Mouse (Mus musculus): Measurements from ENCODE around the gene Arrdc5. TPM values are rescaled to one million over a fixed set of nuclear protein-coding genes. Genes with fewer than 3 reads are reported as not detected.

Gene Arrdc5
- polyA plus RNA-seq, 1 experiment from 2014 or later, result not detected

- H3K4me1 ChIP-seq (ENCODE audit: control insufficient read depth, insufficient read depth, low read length), result peaks cover 11% of the 10 kb centered on the region
Measured at GRCm38 (mm10) chr17:56296201-56296600, 3.9 kb downstream of the Arrdc5 start.

DNA sequence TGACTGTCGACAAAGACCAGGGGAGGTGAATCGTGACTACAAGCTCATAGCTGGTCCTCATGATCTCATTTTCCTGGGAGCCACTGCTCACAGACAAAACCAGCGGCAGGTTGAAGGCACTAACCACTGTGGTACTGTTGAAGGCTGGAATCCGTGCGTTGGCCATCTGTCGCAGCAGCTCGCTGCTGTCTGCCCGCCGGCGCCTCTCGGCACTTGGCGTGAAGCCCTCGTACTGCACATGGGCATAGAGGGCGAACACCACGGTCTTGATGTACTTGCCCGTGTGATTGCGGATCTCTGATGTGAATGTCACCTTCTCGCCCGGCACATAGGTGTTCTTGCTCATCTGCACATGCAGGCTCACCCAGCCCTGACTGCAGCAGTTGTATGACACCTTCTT lies 5.8 kb downstream of the Arrdc5 start:
- Histone ChIP-seq H3K4me3 (ENCODE audit: low read length) (no peak overlapping the region), H3K27me3 (ENCODE audit: control insufficient read depth, insufficient read depth, low read length) (no peaks in the 10 kb centered on the region), H3K4me2 (replicated peaks; ENCODE audit: low read depth, low read length) (no peak overlapping the region), H3K9ac (ENCODE audit: low read depth, low read length) (no peak overlapping the region), H3K27ac (ENCODE audit: low read depth, low read length) (no peak overlapping the region), H3K9me3 (ENCODE audit: control insufficient read depth, low read length) (no peaks in the 10 kb centered on the region), H3K36me3 (ENCODE audit: control insufficient read depth, insufficient read depth, low read length) (no peaks in the 10 kb centered on the region), H3K4me1 (ENCODE audit: control insufficient read depth, insufficient read depth, low read length) (peaks cover 14% of the 10 kb centered on the region)
- no peak for ATAC-seq (ENCODE audit: low FRiP score, low TSS enrichment)
- WGBS, result 92% methylated on average over 19 of the region's 19 CpGs

More at GRCm38 (mm10) chr17:56296201-56296600, 3.9 kb downstream of the Arrdc5 start:
- Histone ChIP-seq H3K27ac (ENCODE audit: low read depth, low read length) (no peak overlapping the region), H3K27me3 (ENCODE audit: control insufficient read depth, insufficient read depth, low read length) (no peaks in the 10 kb centered on the region), H3K4me2 (replicated peaks; ENCODE audit: low read depth, low read length) (no peak overlapping the region), H3K9ac (ENCODE audit: low read depth, low read length) (no peak overlapping the region), H3K9me3 (ENCODE audit: control insufficient read depth, low read length) (no peaks in the 10 kb centered on the region), H3K4me3 (ENCODE audit: low read length) (no peak overlapping the region), H3K36me3 (ENCODE audit: control insufficient read depth, insufficient read depth, low read length) (no peaks in the 10 kb centered on the region)
- WGBS, result 56% methylated on average over 1 of the region's 1 CpGs
- no peak for ATAC-seq (ENCODE audit: low FRiP score, low TSS enrichment)

- no peak for ATAC-seq (ENCODE audit: low FRiP score, low TSS enrichment)
- H3K27ac ChIP-seq (ENCODE audit: low read depth, low read length), result no peak overlapping the region
- 61% methylated on average over 1 of the region's 1 CpGs for WGBS
Measured at GRCm38 (mm10) chr17:56293291-56293690, 6.8 kb downstream of the Arrdc5 start.

DNA sequence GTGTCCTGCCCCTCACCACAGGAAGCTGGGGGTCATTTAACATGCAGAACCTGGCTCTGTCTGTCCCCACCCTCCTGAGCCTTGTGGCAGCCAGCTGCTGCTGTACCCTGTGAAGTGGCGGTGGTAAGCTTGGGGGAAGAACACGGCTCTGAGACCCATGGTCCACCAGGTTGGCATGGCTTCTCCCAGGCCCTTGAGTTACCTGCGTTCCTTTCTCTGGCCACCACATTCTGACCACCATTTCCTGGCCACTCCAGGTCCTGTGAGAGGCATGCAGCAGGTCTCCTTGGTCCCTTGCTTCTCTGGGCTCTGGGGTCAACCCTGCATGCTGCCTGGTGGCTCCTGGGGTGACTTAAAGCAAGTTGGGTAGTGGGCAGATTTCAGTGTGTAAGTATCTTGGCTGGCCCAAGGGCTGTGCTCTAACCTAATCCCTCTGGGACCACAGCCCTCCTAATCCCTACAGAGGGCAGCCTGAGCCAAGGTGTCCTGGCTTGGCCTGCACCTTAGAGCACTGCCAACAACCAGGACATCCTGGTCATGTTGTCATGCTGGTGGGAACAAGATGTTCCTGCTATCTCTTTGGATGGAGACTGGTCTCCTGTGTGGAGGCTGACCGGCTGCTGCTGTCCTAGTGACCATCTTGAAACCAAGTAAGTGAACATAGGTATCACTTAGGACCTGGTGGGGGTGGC lies 7.4 kb downstream of the Arrdc5 start, which contains the start of gene Plin3:
Gene Plin3, minus strand, starts transcription at position 343 of the 692 bp plus-strand sequence.
- ATAC-seq (ENCODE audit: low FRiP score, low TSS enrichment), result no peak
- H3K4me1 ChIP-seq (ENCODE audit: control insufficient read depth, insufficient read depth, low read length), result peaks cover 26% of the 10 kb centered on the region
- no peak within 1 kb of the TSS for H3K4me3 ChIP-seq (ENCODE audit: low read length)
- no peak within 1 kb of the TSS for H3K4me2 ChIP-seq (replicated peaks; ENCODE audit: low read depth, low read length)
- H3K27me3 ChIP-seq (ENCODE audit: control insufficient read depth, insufficient read depth, low read length), result no peaks in the 10 kb centered on the region
- 79% methylated on average over 4 of the region's 4 CpGs for WGBS
- H3K27ac ChIP-seq (ENCODE audit: low read depth, low read length), result peak within 1 kb of the TSS; percentile 91
- no peaks in the 10 kb centered on the region for H3K36me3 ChIP-seq (ENCODE audit: control insufficient read depth, insufficient read depth, low read length)
- H3K9me3 ChIP-seq (ENCODE audit: control insufficient read depth, low read length), result no peaks in the 10 kb centered on the region
- peak within 1 kb of the TSS; percentile 57; the same call in 1 of the 2 replicates for H3K9ac ChIP-seq (ENCODE audit: low read depth, low read length)

More at GRCm38 (mm10) chr17:56293291-56293690, 6.8 kb downstream of the Arrdc5 start:
- H3K4me1 ChIP-seq (ENCODE audit: control insufficient read depth, insufficient read depth, low read length), result peaks cover 21% of the 10 kb centered on the region
- H3K4me3 ChIP-seq (ENCODE audit: low read length), result no peak overlapping the region
- no peaks in the 10 kb centered on the region for H3K36me3 ChIP-seq (ENCODE audit: control insufficient read depth, insufficient read depth, low read length)
- H3K9ac ChIP-seq (ENCODE audit: low read depth, low read length), result no peak overlapping the region
- H3K9me3 ChIP-seq (ENCODE audit: control insufficient read depth, low read length), result no peaks in the 10 kb centered on the region
- H3K4me2 ChIP-seq (replicated peaks; ENCODE audit: low read depth, low read length), result no peak overlapping the region
- no peaks in the 10 kb centered on the region for H3K27me3 ChIP-seq (ENCODE audit: control insufficient read depth, insufficient read depth, low read length)

DNA sequence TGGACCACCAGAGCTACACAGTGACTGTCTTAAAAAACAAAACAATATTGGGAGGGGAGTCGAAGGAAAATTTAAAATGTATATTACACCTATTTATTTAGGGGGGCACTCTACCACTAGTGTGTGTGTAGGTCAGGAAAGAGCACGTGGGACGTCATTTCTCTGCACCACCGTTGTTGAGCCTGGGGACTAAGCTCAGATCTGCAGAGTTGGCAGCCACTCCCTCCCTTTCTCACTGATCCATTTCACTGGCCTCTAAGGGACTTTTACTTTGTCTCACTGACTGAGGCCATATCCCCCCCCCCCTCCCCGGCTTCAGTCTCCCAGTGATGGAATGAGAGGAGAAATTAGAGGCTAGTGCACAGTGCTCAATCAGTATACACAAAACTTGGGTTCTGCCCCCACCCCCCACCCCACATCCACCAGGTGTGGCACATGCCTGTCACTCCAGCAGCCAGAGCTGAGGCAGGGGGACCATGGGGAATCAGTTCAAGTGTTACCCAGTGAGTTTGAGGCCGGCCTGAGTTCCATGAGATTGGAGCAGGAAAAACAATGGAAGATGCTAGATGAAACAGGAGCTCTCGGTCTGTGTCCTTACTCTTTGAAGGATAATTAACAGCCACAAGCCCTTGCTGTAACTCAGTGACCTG lies 8.1 kb downstream of the Arrdc5 start:
- Histone ChIP-seq H3K4me1 (ENCODE audit: control insufficient read depth, insufficient read depth, low read length) (peaks cover 28% of the 10 kb centered on the region), H3K27ac (ENCODE audit: low read depth, low read length) (peak overlapping the region; percentile 91), H3K4me2 (replicated peaks; ENCODE audit: low read depth, low read length) (no peak overlapping the region), H3K9ac (ENCODE audit: low read depth, low read length) (peak overlapping the region; percentile 57; the same call in 1 of the 2 replicates), H3K27me3 (ENCODE audit: control insufficient read depth, insufficient read depth, low read length) (no peaks in the 10 kb centered on the region), H3K36me3 (ENCODE audit: control insufficient read depth, insufficient read depth, low read length) (peaks cover under 1% of the 10 kb centered on the region; the same call in 1 of the 2 replicates), H3K4me3 (ENCODE audit: low read length) (no peak overlapping the region), H3K9me3 (ENCODE audit: control insufficient read depth, low read length) (no peaks in the 10 kb centered on the region)
- WGBS, result 28% methylated on average over 7 of the region's 7 CpGs
- peak; percentile 4; the same call in 1 of the 2 replicates for ATAC-seq (ENCODE audit: low FRiP score, low TSS enrichment)

DNA sequence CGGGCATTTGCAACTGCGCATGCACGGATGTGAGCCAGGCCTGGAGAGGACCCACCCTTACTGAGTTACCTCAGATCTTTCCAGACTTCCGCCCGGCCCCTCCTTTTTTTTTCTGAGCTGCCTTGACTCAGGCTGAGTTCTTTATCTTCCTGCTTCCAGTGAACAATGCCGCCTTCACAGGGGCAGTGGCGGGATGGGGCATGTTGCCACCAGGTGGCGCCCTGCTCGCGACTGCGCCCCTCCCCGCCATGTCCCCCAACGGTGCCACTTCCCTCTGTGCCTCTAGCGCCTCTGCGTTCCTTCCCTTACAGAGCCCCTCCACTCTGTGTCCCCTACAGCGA lies 8.9 kb downstream of the Arrdc5 start:
- Histone ChIP-seq H3K9ac (ENCODE audit: low read depth, low read length) (peak overlapping the region; percentile 57; the same call in 1 of the 2 replicates), H3K9me3 (ENCODE audit: control insufficient read depth, low read length) (no peaks in the 10 kb centered on the region), H3K4me3 (ENCODE audit: low read length) (peak overlapping the region; percentile 16), H3K4me1 (ENCODE audit: control insufficient read depth, insufficient read depth, low read length) (peaks cover 28% of the 10 kb centered on the region), H3K36me3 (ENCODE audit: control insufficient read depth, insufficient read depth, low read length) (peaks cover 8% of the 10 kb centered on the region; the same call in 1 of the 2 replicates), H3K4me2 (replicated peaks; ENCODE audit: low read depth, low read length) (peak overlapping the region; percentile 63), H3K27ac (ENCODE audit: low read depth, low read length) (peak overlapping the region; percentile 91), H3K27me3 (ENCODE audit: control insufficient read depth, insufficient read depth, low read length) (no peaks in the 10 kb centered on the region)
- 1% methylated on average over 16 of the region's 16 CpGs for WGBS
- ATAC-seq (ENCODE audit: low FRiP score, low TSS enrichment), result peak; percentile 83

DNA sequence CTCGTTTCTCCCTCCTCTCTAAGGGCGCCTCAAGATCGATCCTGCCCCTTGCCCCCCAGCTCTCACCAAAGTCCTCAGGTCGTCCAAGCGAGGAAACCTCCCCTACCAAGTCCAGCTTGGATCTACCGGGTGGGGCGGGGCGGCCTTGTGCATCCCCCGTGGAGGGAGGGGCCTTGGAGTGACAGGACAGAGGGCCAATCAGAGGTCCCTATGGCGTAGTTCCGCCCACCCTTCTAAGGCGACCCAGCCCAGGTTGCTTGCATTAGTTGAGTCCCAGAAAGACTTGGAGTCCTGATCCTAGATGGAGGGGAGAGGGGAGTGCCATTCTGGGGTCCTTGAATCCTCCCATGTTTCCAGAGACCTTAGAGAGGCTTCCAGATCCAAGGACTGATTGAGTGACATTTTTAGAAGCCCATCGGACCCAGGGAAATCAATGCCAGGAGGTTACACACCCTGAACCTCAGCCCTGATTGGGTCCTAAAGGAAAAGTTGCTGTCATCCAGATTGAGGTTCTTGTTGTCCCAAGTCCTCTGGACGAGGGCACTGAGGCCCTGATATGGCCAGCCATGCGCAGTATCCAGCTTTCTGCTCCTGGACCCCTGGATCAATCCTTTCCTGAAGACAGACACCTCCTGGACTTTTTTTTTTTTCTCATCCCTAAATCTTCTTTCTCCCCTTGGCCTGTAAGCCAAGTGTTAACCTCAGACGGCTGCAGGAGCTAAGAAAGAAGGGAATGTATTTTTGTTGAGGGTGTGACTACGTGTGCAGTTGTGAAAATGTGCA lies 9.5 kb downstream of the Arrdc5 start:
- peaks cover 28% of the 10 kb centered on the region for H3K4me1 ChIP-seq (ENCODE audit: control insufficient read depth, insufficient read depth, low read length)
- WGBS, result 4% methylated on average over 17 of the region's 17 CpGs
- peak; percentile 87 for ATAC-seq (ENCODE audit: low FRiP score, low TSS enrichment)

DNA sequence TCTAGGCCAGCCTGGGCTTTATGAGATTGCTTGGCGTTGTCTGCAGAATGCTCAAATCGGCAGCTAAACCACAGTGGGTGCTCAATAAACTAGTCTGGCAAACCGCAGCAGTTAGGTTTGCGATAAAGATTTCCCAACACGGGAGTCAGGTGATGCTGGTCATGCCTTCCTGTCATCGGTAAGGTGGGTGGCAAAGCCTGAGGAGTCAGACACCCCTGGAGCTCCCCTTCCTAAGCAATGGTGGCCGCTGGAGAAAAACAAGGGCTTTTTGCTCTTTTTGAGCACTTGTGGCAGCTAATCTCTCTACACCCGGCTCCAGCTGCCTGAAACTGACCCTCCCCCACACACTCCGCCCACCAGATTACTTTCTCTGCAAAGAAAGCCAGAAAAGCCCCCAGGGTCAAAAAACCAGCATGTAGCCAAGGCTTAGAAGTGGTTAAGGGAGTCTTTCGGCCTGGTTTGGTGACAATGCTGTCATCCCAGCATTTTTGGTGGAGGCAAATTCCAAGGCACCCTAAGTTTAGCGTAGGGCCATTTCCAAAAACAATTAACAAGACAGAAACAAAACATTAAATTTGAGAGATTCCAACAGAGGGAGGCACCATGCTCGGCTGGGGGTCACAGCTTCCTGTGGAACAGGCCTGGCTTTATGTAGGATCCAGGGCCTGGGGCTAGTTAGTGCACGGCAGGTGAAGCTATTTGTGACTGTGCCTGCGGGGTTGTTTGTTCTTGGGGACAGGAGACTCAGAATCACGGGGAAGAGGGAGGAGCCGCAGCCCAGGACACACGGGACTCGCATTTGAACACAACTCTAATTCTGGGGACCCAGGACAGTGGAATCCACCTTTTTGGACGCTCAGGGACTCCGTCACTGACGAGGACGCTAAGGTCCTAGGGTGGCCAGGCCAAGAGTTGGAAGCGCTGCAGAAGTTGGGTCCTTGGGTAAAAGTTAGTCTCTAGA lies 10.4 kb downstream of the Arrdc5 start:
- Histone ChIP-seq H3K9ac (ENCODE audit: low read depth, low read length) (peak overlapping the region; percentile 57), H3K36me3 (ENCODE audit: control insufficient read depth, insufficient read depth, low read length) (peaks cover 23% of the 10 kb centered on the region), H3K27ac (ENCODE audit: low read depth, low read length) (peak overlapping the region; percentile 91), H3K27me3 (ENCODE audit: control insufficient read depth, insufficient read depth, low read length) (no peaks in the 10 kb centered on the region), H3K4me2 (replicated peaks; ENCODE audit: low read depth, low read length) (peak overlapping the region; percentile 63), H3K4me1 (ENCODE audit: control insufficient read depth, insufficient read depth, low read length) (peaks cover 28% of the 10 kb centered on the region), H3K4me3 (ENCODE audit: low read length) (peak overlapping the region; percentile 41), H3K9me3 (ENCODE audit: control insufficient read depth, low read length) (no peaks in the 10 kb centered on the region)
- ATAC-seq (ENCODE audit: low FRiP score, low TSS enrichment), result peak; percentile 18; the same call in 1 of the 2 replicates
- WGBS, result 3% methylated on average over 23 of the region's 23 CpGs

More for the DNA sequence above, 9.5 kb downstream of the Arrdc5 start:
- Histone ChIP-seq H3K36me3 (ENCODE audit: control insufficient read depth, insufficient read depth, low read length) (peaks cover 14% of the 10 kb centered on the region), H3K4me3 (ENCODE audit: low read length) (peak overlapping the region; percentile 41), H3K9ac (ENCODE audit: low read depth, low read length) (peak overlapping the region; percentile 57), H3K4me2 (replicated peaks; ENCODE audit: low read depth, low read length) (peak overlapping the region; percentile 63), H3K9me3 (ENCODE audit: control insufficient read depth, low read length) (no peaks in the 10 kb centered on the region), H3K27me3 (ENCODE audit: control insufficient read depth, insufficient read depth, low read length) (no peaks in the 10 kb centered on the region), H3K27ac (ENCODE audit: low read depth, low read length) (peak overlapping the region; percentile 91)
